Mouse (Mus musculus) kidney, postnatal 0 days (tissue): ENCODE measurements at regions not wholly inside any gene's neighbourhood (a gene's known extent, or its start where the extent isn't known, plus 50 kb on each side); places are given as distances from the start of the nearest gene placed in this dataset.

Experiments used
- ATAC-seq: fragments of 200-750 bp; cut with Nextera tagmentation; replicated peaks from 2 replicates; pipeline ENCODE4 v1.8.0; 2017; ENCODE audit warnings: low read depth, moderate number of reproducible peaks, moderate TSS enrichment, moderate library complexity; ENCODE audit not compliant: low FRiP score
- DNase-seq: peaks from one replicate; pipeline ENCODE4 v3.0.0-alpha.2; 2016; ENCODE audit warnings: low spot score
- H3K27ac ChIP-seq: fragments of 300-500 bp; sonication (generic); 2 replicates; pipeline ENCODE4 v1.5.1; 2014; ENCODE audit warnings: mild to moderate bottlenecking
- H3K27me3 ChIP-seq: fragments of 300-500 bp; sonication (generic); 2 replicates; pipeline ENCODE4 v1.6.1; 2014; ENCODE audit warnings: low read length, mixed read lengths; ENCODE audit not compliant: insufficient read depth
- H3K36me3 ChIP-seq: fragments of 300-500 bp; sonication (generic); 2 replicates; pipeline ENCODE4 v1.6.1; 2014; ENCODE audit warnings: low read length, mixed read lengths; ENCODE audit not compliant: insufficient read depth
- H3K4me1 ChIP-seq: fragments of 300-500 bp; sonication (generic); replicated peaks from 2 replicates; pipeline ENCODE4 v1.6.1; 2014; ENCODE audit warnings: antibody characterized with exemption, low read length, mixed read lengths; ENCODE audit not compliant: insufficient read depth
- H3K4me2 ChIP-seq: fragments of 300-500 bp; sonication (generic); 2 replicates; pipeline ENCODE4 v1.6.1; 2014; ENCODE audit warnings: mild to moderate bottlenecking, low read length, moderate library complexity, mixed read lengths
- H3K4me3 ChIP-seq: fragments of 300-500 bp; sonication (generic); replicated peaks from 2 replicates; pipeline ENCODE4 v1.5.1; 2014; ENCODE audit warnings: low read depth, low read length
- H3K9ac ChIP-seq: fragments of 300-500 bp; sonication (generic); 2 replicates; pipeline ENCODE4 v1.6.1; 2014; ENCODE audit warnings: low read depth, low read length
- H3K9me3 ChIP-seq: fragments of 300-500 bp; sonication (generic); replicated peaks from 2 replicates; pipeline ENCODE4 v1.6.1; 2016; ENCODE audit warnings: low read length, inconsistent platforms, mixed read lengths
- CTCF ChIP-seq: IDR thresholded peaks from 2 replicates; pipeline ENCODE4 v1.5.1; 2016; ENCODE audit warnings: antibody characterized with exemption, low read depth, mild to moderate bottlenecking, moderate library complexity
- WGBS: fragments of 180-500 bp; shearing (Covaris S2); extraction: QIAGEN DNeasy Blood & Tissue Kit; methylation state at CpG from one replicate; pipeline ENCODE4 v1.1.7; 2014; 5-methylcytosine and 5-hydroxymethylcytosine counted together

DNA sequence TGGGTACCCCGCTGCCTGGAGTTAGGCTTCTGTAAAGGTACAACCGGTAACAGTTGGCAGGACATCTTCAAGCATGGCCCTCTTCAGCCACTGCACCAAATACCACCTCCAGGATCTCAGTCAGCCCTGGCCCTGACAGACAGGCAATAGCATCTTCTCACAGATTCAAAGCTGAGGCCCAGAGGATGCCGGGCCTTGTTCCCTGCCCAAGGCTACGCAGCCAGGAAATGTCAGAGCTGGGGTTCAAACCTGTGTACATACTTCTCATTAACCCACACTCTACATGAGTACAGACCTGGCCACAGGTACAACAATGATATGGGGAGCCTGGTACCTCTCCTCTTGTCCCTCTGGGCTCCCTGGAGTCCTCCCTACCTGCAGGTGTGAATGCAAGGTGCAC, 497.3 kb downstream of the Med13l start:
- Histone ChIP-seq H3K4me1 (no peaks in the 10 kb centered on the region), H3K4me3 (no peak overlapping the region), H3K9ac (no peak overlapping the region), H3K4me2 (no peak overlapping the region), H3K36me3 (no peaks in the 10 kb centered on the region), H3K27me3 (no peaks in the 10 kb centered on the region), H3K9me3 (no peaks in the 10 kb centered on the region), H3K27ac (peak overlapping the region; percentile 58; the same call in 1 of the 2 replicates)
- DNase-seq, result no peak
- ATAC-seq, result no peak
- WGBS, result 91% methylated on average over 4 of the region's 4 CpGs
- no peak for TF ChIP-seq CTCF

DNA sequence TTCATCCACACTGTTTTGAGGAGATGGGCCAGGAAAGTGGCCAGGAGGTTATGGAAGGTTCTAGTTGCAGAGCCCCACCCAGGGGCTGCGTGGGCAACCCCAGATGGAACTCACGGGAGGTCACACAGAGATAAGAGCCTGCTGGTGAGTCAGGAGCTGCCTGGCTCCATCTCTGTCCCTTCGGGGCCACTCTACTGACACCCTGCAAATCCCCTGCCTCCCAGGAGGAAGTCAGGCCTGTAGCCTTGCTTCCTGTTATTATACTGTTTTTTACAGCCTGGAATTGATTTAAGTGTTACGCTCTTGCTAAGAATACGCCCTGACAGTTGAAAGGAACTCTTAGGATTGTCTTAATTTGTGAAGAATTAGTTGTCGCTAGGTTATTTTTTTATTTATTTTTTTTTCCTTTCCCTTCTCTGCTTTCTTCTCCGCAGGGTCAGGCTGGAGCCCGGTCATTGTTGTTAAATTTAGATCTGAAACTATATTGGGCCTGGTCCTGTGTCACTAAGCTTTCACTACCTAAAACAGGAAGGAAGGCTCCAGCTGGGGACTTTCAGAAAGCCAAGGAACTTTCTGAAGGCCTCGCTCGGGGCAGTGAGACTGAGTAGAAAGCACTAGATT, 497.9 kb downstream of the Med13l start:
- Histone ChIP-seq H3K27me3 (no peaks in the 10 kb centered on the region), H3K4me1 (no peaks in the 10 kb centered on the region), H3K9ac (no peak overlapping the region), H3K9me3 (no peaks in the 10 kb centered on the region), H3K27ac (peak overlapping the region; percentile 58), H3K36me3 (no peaks in the 10 kb centered on the region), H3K4me2 (no peak overlapping the region), H3K4me3 (no peak overlapping the region)
- 45% methylated on average over 10 of the region's 10 CpGs for WGBS
- no peak for TF ChIP-seq CTCF
- ATAC-seq (peak; percentile 29; the same call in 1 of the 2 replicates), DNase-seq (peak; percentile 84)

DNA sequence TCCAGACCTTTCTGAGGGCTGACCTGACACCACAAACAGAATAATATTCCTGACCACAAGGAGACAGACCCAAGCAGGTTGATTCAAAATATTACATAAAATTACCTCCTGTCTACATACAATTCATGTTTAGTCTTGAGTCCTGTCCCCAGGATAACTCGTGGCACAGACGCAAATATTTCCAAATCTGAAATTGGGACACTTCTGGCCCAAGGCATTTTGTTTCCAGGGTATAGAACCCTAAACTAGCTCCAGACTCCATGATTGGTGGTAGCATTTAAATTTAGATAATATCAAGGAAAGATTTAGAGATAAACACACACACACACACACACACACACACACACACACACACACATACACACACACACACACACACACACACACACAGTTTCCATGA, 498.7 kb downstream of the Med13l start:
- no peaks in the 10 kb centered on the region for H3K9me3 ChIP-seq
- no peak for DNase-seq
- H3K9ac ChIP-seq, result no peak overlapping the region
- H3K36me3 ChIP-seq, result no peaks in the 10 kb centered on the region
- H3K27ac ChIP-seq, result peak overlapping the region; percentile 58; the same call in 1 of the 2 replicates
- TF ChIP-seq CTCF, result no peak
- ATAC-seq, result no peak
- no peaks in the 10 kb centered on the region for H3K4me1 ChIP-seq
- H3K4me3 ChIP-seq, result no peak overlapping the region
- no peak overlapping the region for H3K4me2 ChIP-seq
- no peaks in the 10 kb centered on the region for H3K27me3 ChIP-seq
- WGBS, result 92% methylated on average over 2 of the region's 2 CpGs

DNA sequence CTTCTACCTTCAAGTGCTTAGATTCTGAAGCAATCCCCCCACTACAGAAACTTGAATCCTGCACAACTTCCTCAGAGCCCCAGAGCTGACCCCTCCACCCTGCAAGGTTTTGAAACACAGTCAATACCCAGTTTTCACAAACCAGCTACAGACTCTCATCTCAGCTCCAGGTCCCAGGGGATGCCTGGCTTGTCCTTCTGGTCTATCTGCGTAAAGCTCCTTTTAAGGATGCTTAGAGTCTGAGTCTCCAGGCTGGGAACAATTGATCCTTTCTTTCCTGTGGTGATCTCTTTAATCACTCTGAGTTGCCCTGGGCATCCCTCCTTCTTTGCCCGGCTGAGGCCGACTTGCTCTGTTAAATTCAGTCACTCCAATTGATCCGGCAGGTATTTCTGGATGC, 500.4 kb downstream of the Med13l start:
- Histone ChIP-seq H3K4me3 (no peak overlapping the region), H3K9me3 (no peaks in the 10 kb centered on the region), H3K4me2 (no peak overlapping the region), H3K27ac (no peak overlapping the region), H3K4me1 (no peaks in the 10 kb centered on the region), H3K9ac (no peak overlapping the region), H3K36me3 (no peaks in the 10 kb centered on the region), H3K27me3 (no peaks in the 10 kb centered on the region)
- no peak for DNase-seq
- no peak for ATAC-seq
- WGBS, result 73% methylated on average over 4 of the region's 4 CpGs
- TF ChIP-seq CTCF, result no peak

DNA sequence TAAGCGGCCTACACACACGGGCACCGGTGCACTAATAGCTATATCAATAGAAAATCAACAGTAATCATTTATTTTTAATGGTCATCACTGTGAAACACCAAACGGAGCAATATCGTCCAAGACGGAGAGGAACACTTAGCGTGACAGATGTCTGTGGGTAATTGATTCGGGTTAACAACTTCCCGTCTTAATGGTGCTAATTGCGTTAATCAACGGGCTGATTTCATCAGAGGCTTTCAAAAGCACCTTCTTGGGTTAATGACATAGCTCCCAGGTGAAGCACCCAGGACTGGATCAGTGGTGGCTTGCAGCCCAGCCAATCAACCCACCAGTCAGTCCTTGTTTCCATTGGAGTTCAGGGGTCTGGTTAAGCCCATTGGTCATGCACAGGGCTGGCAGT, 502.0 kb downstream of the Med13l start:
- ATAC-seq, result no peak
- H3K4me3 ChIP-seq, result no peak overlapping the region
- DNase-seq, result no peak
- no peak overlapping the region for H3K4me2 ChIP-seq
- H3K36me3 ChIP-seq, result no peaks in the 10 kb centered on the region
- no peaks in the 10 kb centered on the region for H3K27me3 ChIP-seq
- no peak overlapping the region for H3K27ac ChIP-seq
- H3K4me1 ChIP-seq, result no peaks in the 10 kb centered on the region
- no peak overlapping the region for H3K9ac ChIP-seq
- 87% methylated on average over 11 of the region's 11 CpGs for WGBS
- no peaks in the 10 kb centered on the region for H3K9me3 ChIP-seq
- no peak for TF ChIP-seq CTCF

DNA sequence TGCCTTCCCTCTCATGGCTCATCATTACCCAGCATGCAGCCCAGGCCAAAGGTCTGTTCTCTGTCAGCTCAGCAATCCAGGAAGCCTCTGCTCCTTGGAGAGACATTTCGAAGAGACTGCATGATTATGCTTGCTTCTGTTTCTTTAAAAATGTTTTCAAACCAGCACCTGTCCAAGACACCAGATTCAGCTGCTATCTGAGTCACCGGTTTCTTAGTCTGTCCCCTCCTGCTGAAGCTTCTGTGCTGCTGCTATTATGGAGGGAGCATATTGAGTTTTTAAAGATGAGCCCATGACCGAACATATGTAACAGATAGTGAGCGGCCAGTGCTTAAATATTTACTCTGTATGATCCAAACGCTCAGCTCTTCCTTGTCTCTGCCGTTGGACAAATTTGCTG, 506.2 kb downstream of the Med13l start:
- WGBS, result 74% methylated on average over 6 of the region's 6 CpGs
- H3K27ac ChIP-seq, result no peak overlapping the region
- H3K36me3 ChIP-seq, result no peaks in the 10 kb centered on the region
- no peaks in the 10 kb centered on the region for H3K4me1 ChIP-seq
- no peak overlapping the region for H3K4me3 ChIP-seq
- no peaks in the 10 kb centered on the region for H3K27me3 ChIP-seq
- DNase-seq, result no peak
- no peak overlapping the region for H3K9ac ChIP-seq
- ATAC-seq, result no peak
- no peak overlapping the region for H3K4me2 ChIP-seq
- H3K9me3 ChIP-seq, result no peaks in the 10 kb centered on the region
- TF ChIP-seq CTCF, result no peak

DNA sequence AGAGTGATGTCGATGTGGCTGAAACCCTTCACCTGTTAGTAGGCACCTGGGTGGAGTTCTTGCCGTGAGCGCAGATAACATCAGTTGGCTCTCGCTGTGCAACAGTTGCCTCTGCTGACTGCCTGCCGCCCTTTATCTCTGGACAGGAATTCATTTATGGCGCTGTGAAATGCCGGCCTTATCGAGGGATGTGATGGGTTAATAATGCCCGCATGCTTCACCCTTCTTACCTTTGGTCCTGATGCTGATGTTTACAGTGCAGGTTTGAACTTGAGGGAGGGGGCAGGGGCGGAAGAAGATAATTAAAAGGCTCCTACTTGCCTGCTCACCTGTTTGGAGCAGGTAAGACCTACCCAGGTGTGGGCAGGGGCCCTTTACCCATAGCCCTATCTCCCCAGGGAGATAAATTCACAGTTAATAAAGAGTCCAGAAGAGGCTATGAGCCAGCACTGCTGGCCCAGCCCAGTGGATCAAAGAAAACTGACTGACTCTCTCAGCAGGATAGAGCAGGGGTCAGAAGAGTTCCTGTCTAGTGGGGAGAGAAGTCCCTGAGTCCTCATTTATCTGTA, 509.4 kb downstream of the Med13l start:
- no peak overlapping the region for H3K4me3 ChIP-seq
- H3K9ac ChIP-seq, result no peak overlapping the region
- TF ChIP-seq CTCF, result no peak
- 63% methylated on average over 10 of the region's 10 CpGs for WGBS
- H3K9me3 ChIP-seq, result no peaks in the 10 kb centered on the region
- H3K27me3 ChIP-seq, result no peaks in the 10 kb centered on the region
- no peaks in the 10 kb centered on the region for H3K4me1 ChIP-seq
- no peak overlapping the region for H3K4me2 ChIP-seq
- H3K36me3 ChIP-seq, result no peaks in the 10 kb centered on the region
- no peak for ATAC-seq
- no peak for DNase-seq
- H3K27ac ChIP-seq, result no peak overlapping the region
